Mouse (Mus musculus) neural tube, embryonic 11.5 days (tissue): ENCODE data around the gene Frmpd1. TPM values are rescaled to one million over a fixed set of nuclear protein-coding genes. Genes with fewer than 3 reads are reported as not detected.

Source experiments
- ATAC-seq: fragments of 200-750 bp; cut with Nextera tagmentation; 2 replicates; pipeline ENCODE4 v1.8.0; 2017; ENCODE audit warnings: moderate number of reproducible peaks, mild to moderate bottlenecking, moderate TSS enrichment, moderate library complexity; ENCODE audit not compliant: insufficient read depth, low FRiP score, low TSS enrichment
- DNase-seq: peaks from one replicate; pipeline ENCODE4 v3.0.0-alpha.2; 2015; ENCODE audit warnings: low spot score
- H3K27ac ChIP-seq: fragments of 300-500 bp; sonication (generic); 2 replicates; pipeline ENCODE4 v1.5.1; 2014; ENCODE audit warnings: low read depth, mild to moderate bottlenecking, low read length
- H3K27me3 ChIP-seq: fragments of 300-500 bp; sonication (generic); 2 replicates; pipeline ENCODE4 v1.6.1; 2014; ENCODE audit warnings: mild to moderate bottlenecking, low read length, mixed read lengths; ENCODE audit not compliant: control insufficient read depth, insufficient read depth
- H3K36me3 ChIP-seq: fragments of 300-500 bp; sonication (generic); 2 replicates; pipeline ENCODE4 v1.6.1; 2014; ENCODE audit warnings: mild to moderate bottlenecking, low read length, moderate library complexity, mixed read lengths; ENCODE audit not compliant: control insufficient read depth, insufficient read depth
- H3K4me1 ChIP-seq: fragments of 300-500 bp; sonication (generic); 2 replicates; pipeline ENCODE4 v1.6.1; 2014; ENCODE audit warnings: low read length, mixed read lengths; ENCODE audit not compliant: control insufficient read depth, insufficient read depth
- H3K4me2 ChIP-seq: fragments of 300-500 bp; sonication (generic); 2 replicates; pipeline ENCODE4 v1.6.1; 2014; ENCODE audit warnings: low read depth, mild to moderate bottlenecking, moderate library complexity
- H3K4me3 ChIP-seq: fragments of 300-500 bp; sonication (generic); 2 replicates; pipeline ENCODE4 v1.5.1; 2014; ENCODE audit warnings: low read depth, low read length
- H3K9ac ChIP-seq: fragments of 300-500 bp; sonication (generic); 2 replicates; pipeline ENCODE4 v1.6.1; 2014; ENCODE audit warnings: mild to moderate bottlenecking, low read length
- H3K9me3 ChIP-seq: fragments of 300-500 bp; sonication (generic); 2 replicates; pipeline ENCODE4 v1.6.1; 2016; ENCODE audit warnings: low read length; ENCODE audit not compliant: control insufficient read depth
- WGBS: fragments of 180-500 bp; shearing (Covaris S2); extraction: QIAGEN DNeasy Blood & Tissue Kit; methylation state at CpG from one replicate; pipeline ENCODE4 v1.1.7; 2014; 5-methylcytosine and 5-hydroxymethylcytosine counted together
- polyA plus RNA-seq: library from polyadenylated mRNA; unstranded; fragments of >200 nt; fragmentation: Nextera tagmentation; extraction: Ambion mirVana; gene quantifications from 2 replicates; pipeline ENCODE4 v1.2.1, GENCODE M21; 2014

Gene Frmpd1
- polyA plus RNA-seq, 1 experiment from 2014 or later, result 3.4 TPM

GRCm38 (mm10) chr4:45212342-45213063 lies 27.8 kb downstream of the Frmpd1 start:
- Histone ChIP-seq H3K9me3 (no peaks in the 10 kb centered on the region), H3K36me3 (no peaks in the 10 kb centered on the region), H3K4me2 (no peak overlapping the region), H3K4me1 (0 out of 2 replicates have a peak, but pooled peaks cover 2% of the 10 kb centered on the region), H3K27ac (no peak overlapping the region), H3K9ac (no peak overlapping the region), H3K4me3 (no peak overlapping the region), H3K27me3 (no peaks in the 10 kb centered on the region)
- 80% methylated on average over 11 of the region's 11 CpGs for WGBS
- ATAC-seq, result no peak
- no peak for DNase-seq

- no peak for ATAC-seq
- no peaks in the 10 kb centered on the region for H3K27me3 ChIP-seq
- 90% methylated on average over 8 of the region's 8 CpGs for WGBS
- H3K4me2 ChIP-seq, result no peak overlapping the region
- DNase-seq, result no peak
- H3K36me3 ChIP-seq, result no peaks in the 10 kb centered on the region
- H3K9ac ChIP-seq, result no peak overlapping the region
- H3K27ac ChIP-seq, result no peak overlapping the region
- H3K4me3 ChIP-seq, result no peak overlapping the region
- H3K9me3 ChIP-seq, result no peaks in the 10 kb centered on the region
- no peaks in the 10 kb centered on the region for H3K4me1 ChIP-seq
Measured at GRCm38 (mm10) chr4:45219946-45220345, 35.3 kb downstream of the Frmpd1 start.

GRCm38 (mm10) chr4:45222395-45222794 lies 37.7 kb downstream of the Frmpd1 start:
- H3K9me3 ChIP-seq, result no peaks in the 10 kb centered on the region
- no peak overlapping the region for H3K4me2 ChIP-seq
- H3K4me3 ChIP-seq, result no peak overlapping the region
- DNase-seq, result no peak
- no peaks in the 10 kb centered on the region for H3K27me3 ChIP-seq
- no peaks in the 10 kb centered on the region for H3K4me1 ChIP-seq
- ATAC-seq, result no peak
- H3K27ac ChIP-seq, result no peak overlapping the region
- H3K36me3 ChIP-seq, result no peaks in the 10 kb centered on the region
- 90% methylated on average over 2 of the region's 2 CpGs for whole genome bisulfite sequencing
- H3K9ac ChIP-seq, result no peak overlapping the region

GRCm38 (mm10) chr4:45230263-45230662 lies 45.6 kb downstream of the Frmpd1 start:
- no peaks in the 10 kb centered on the region for H3K36me3 ChIP-seq
- whole genome bisulfite sequencing, result 83% methylated on average over 5 of the region's 5 CpGs
- no peaks in the 10 kb centered on the region for H3K9me3 ChIP-seq
- no peak overlapping the region for H3K9ac ChIP-seq
- H3K27me3 ChIP-seq, result no peaks in the 10 kb centered on the region
- no peaks in the 10 kb centered on the region for H3K4me1 ChIP-seq
- DNase-seq (no peak), ATAC-seq (no peak)
- H3K27ac ChIP-seq, result no peak overlapping the region
- no peak overlapping the region for H3K4me2 ChIP-seq
- H3K4me3 ChIP-seq, result no peak overlapping the region

GRCm38 (mm10) chr4:45238260-45238659 lies 53.6 kb downstream of the Frmpd1 start:
- ATAC-seq (no peak), DNase-seq (no peak)
- 86% methylated on average over 5 of the region's 5 CpGs for WGBS
- Histone ChIP-seq H3K27ac (no peak overlapping the region), H3K27me3 (no peaks in the 10 kb centered on the region), H3K9ac (no peak overlapping the region), H3K4me2 (no peak overlapping the region), H3K36me3 (no peaks in the 10 kb centered on the region), H3K9me3 (no peaks in the 10 kb centered on the region), H3K4me1 (no peaks in the 10 kb centered on the region), H3K4me3 (no peak overlapping the region)

GRCm38 (mm10) chr4:45241330-45241729 lies 56.7 kb downstream of the Frmpd1 start:
- 71% methylated on average over 5 of the region's 5 CpGs for WGBS
- no peak overlapping the region for H3K4me3 ChIP-seq
- no peak for ATAC-seq

GRCm38 (mm10) chr4:45242163-45242562 lies 57.5 kb downstream of the Frmpd1 start:
- Histone ChIP-seq H3K4me1 (no peaks in the 10 kb centered on the region), H3K4me2 (no peak overlapping the region), H3K9me3 (no peaks in the 10 kb centered on the region), H3K4me3 (no peak overlapping the region), H3K27me3 (no peaks in the 10 kb centered on the region), H3K27ac (no peak overlapping the region), H3K36me3 (no peaks in the 10 kb centered on the region), H3K9ac (no peak overlapping the region)
- 83% methylated on average over 7 of the region's 7 CpGs for WGBS
- DNase-seq, result no peak
- no peak for ATAC-seq

More at GRCm38 (mm10) chr4:45241330-45241729, 56.7 kb downstream of the Frmpd1 start:
- no peaks in the 10 kb centered on the region for H3K36me3 ChIP-seq
- no peaks in the 10 kb centered on the region for H3K4me1 ChIP-seq
- no peak overlapping the region for H3K27ac ChIP-seq
- no peak overlapping the region for H3K4me2 ChIP-seq
- no peaks in the 10 kb centered on the region for H3K9me3 ChIP-seq
- H3K27me3 ChIP-seq, result no peaks in the 10 kb centered on the region
- no peak for DNase-seq
- no peak overlapping the region for H3K9ac ChIP-seq

- H3K27ac ChIP-seq, result no peak overlapping the region
- no peaks in the 10 kb centered on the region for H3K4me1 ChIP-seq
- no peak overlapping the region for H3K4me2 ChIP-seq
- no peak for DNase-seq
- H3K4me3 ChIP-seq, result no peak overlapping the region
- WGBS, result 75% methylated on average over 15 of the region's 15 CpGs
- no peaks in the 10 kb centered on the region for H3K9me3 ChIP-seq
- no peak overlapping the region for H3K9ac ChIP-seq
- no peaks in the 10 kb centered on the region for H3K36me3 ChIP-seq
- H3K27me3 ChIP-seq, result no peaks in the 10 kb centered on the region
- ATAC-seq, result no peak
Measured at GRCm38 (mm10) chr4:45243211-45243902, 58.7 kb downstream of the Frmpd1 start.

GRCm38 (mm10) chr4:45251265-45251664 lies 66.6 kb downstream of the Frmpd1 start:
- no peak overlapping the region for H3K27ac ChIP-seq
- no peaks in the 10 kb centered on the region for H3K4me1 ChIP-seq
- no peak for ATAC-seq
- no peak overlapping the region for H3K4me3 ChIP-seq
- H3K27me3 ChIP-seq, result no peaks in the 10 kb centered on the region
- no peak overlapping the region for H3K9ac ChIP-seq
- H3K36me3 ChIP-seq, result no peaks in the 10 kb centered on the region
- DNase-seq, result no peak
- 84% methylated on average over 8 of the region's 8 CpGs for WGBS
- no peak overlapping the region for H3K4me2 ChIP-seq
- no peaks in the 10 kb centered on the region for H3K9me3 ChIP-seq
